Mouse (Mus musculus) heart, postnatal 10 days (tissue): ENCODE data around the gene Luc7l2. TPM values are rescaled to one million over a fixed set of nuclear protein-coding genes. Genes with fewer than 3 reads are reported as not detected.

Experiments used
- DNase-seq, 2 experiments: peaks; one replicate each; pipeline ENCODE4 v3.0.0; 2021
- intact Hi-C: fragments of 180-260 bp; cut with DNase I; formaldehyde crosslinking; loops from one replicate; pipeline ENCODE4 v1.15.1; 2025
- total RNA-seq, 2 experiments: library from RNA; stranded (reverse); gene quantifications; 2 replicates each; pipeline ENCODE4 v1.2.3; 2021

Luc7l2 gene
- total RNA-seq, 2 experiments from 2014 or later, result 125 to 128 TPM

GRCm38 (mm10) chr6:38551989-38552635, 978 bp downstream of the Luc7l2 start:
- intact Hi-C loops, result loop anchor here (1.0 kb wide), 1 partner anchor 18 kb away; no protein-coding TSS in a partner anchor
- DNase-seq, result peak; percentile 100

- DNase-seq, result no peak
- intact Hi-C loops, result no loop called here
These were observed 1.5 kb downstream of the Luc7l2 start for GRCm38 (mm10) chr6:38552636-38553000.

GRCm38 (mm10) chr6:38576096-38576495, 25.0 kb downstream of the Luc7l2 start:
- intact Hi-C loops, result no loop called here
- DNase-seq, result no peak

GRCm38 (mm10) chr6:38580112-38580857, 29.2 kb downstream of the Luc7l2 start:
- intact Hi-C loops, result no loop called here
- no peak for DNase-seq

GRCm38 (mm10) chr6:38581711-38582110, 30.6 kb downstream of the Luc7l2 start:
- intact Hi-C loops, result no loop called here
- no peak for DNase-seq

- no peak for DNase-seq
- intact Hi-C loops, result no loop called here
These were observed 46.3 kb downstream of the Luc7l2 start for GRCm38 (mm10) chr6:38597481-38597880.

GRCm38 (mm10) chr6:38609892-38610291, 58.8 kb downstream of the Luc7l2 start:
- peak; percentile 30 to 38 for DNase-seq

GRCm38 (mm10) chr6:38622406-38622805, 71.3 kb downstream of the Luc7l2 start:
- intact Hi-C loops, result no loop called here
- no peak for DNase-seq

More at GRCm38 (mm10) chr6:38609892-38610291, 58.8 kb downstream of the Luc7l2 start:
- intact Hi-C loops, result no loop called here

GRCm38 (mm10) chr6:38623457-38623856, 72.3 kb downstream of the Luc7l2 start:
- intact Hi-C loops, result no loop called here
- peak; percentile 32 to 35 for DNase-seq

GRCm38 (mm10) chr6:38624439-38624838, 73.3 kb downstream of the Luc7l2 start:
- intact Hi-C loops, result no loop called here
- peak; percentile 57 for DNase-seq

GRCm38 (mm10) chr6:38626086-38626485, 75.0 kb downstream of the Luc7l2 start:
- DNase-seq, result no peak
- intact Hi-C loops, result no loop called here

GRCm38 (mm10) chr6:38627081-38627480, 75.9 kb downstream of the Luc7l2 start:
- DNase-seq, result no peak
- intact Hi-C loops, result no loop called here

- no peak for DNase-seq
- intact Hi-C loops, result no loop called here
These were observed 76.4 kb downstream of the Luc7l2 start for GRCm38 (mm10) chr6:38627486-38627885.

GRCm38 (mm10) chr6:38629556-38629955, 78.4 kb downstream of the Luc7l2 start:
- intact Hi-C loops, result no loop called here
- no peak for DNase-seq

- intact Hi-C loops, result no loop called here
- DNase-seq, result no peak
These were observed 81.7 kb downstream of the Luc7l2 start for GRCm38 (mm10) chr6:38632826-38633225.

GRCm38 (mm10) chr6:38634461-38634860, 83.3 kb downstream of the Luc7l2 start:
- DNase-seq, result no peak
- intact Hi-C loops, result no loop called here

GRCm38 (mm10) chr6:38635941-38636851, 85.1 kb downstream of the Luc7l2 start:
- intact Hi-C loops, result no loop called here
- peak; percentile 50 to 66 for DNase-seq

GRCm38 (mm10) chr6:38636852-38637618, 85.9 kb downstream of the Luc7l2 start, which contains the start of gene Klrg2:
Klrg2 (minus strand) TSS chr6:38637242.
- intact Hi-C loops, result no loop called here
- peak; percentile 74 to 81 for DNase-seq

- intact Hi-C loops, result no loop called here
- DNase-seq, result no peak
These were observed 89.3 kb downstream of the Luc7l2 start for GRCm38 (mm10) chr6:38640401-38640800.

- intact Hi-C loops, result no loop called here
- DNase-seq, result no peak
These were observed 90.1 kb downstream of the Luc7l2 start for GRCm38 (mm10) chr6:38641228-38641627.
